Mouse (Mus musculus): ENCODE measurements around the gene Tfap2d. TPM values are rescaled to one million over a fixed set of nuclear protein-coding genes. Genes with fewer than 3 reads are reported as not detected.
A peak's percentile ranks its signal among the peaks of the same experiment; 100 is the strongest.

Gene Tfap2d
- not detected in 2 replicates for total RNA-seq (2017)

GRCm38 (mm10) chr1:19102631-19103030 is at the start of gene Tfap2d:
TSS of gene Tfap2d (plus strand) at chr1:19103022.
- ATAC-seq (replicated peaks; ENCODE audit: low read depth, poor library complexity, severe bottlenecking): no peak

GRCm38 (mm10) chr1:19056300-19056699 is 46.5 kb upstream of the Tfap2d start:
- ATAC-seq (replicated peaks; ENCODE audit: low read depth, poor library complexity, severe bottlenecking): no peak

GRCm38 (mm10) chr1:19056861-19057260 is 46.0 kb upstream of the Tfap2d start:
- no peak for ATAC-seq (replicated peaks; ENCODE audit: low read depth, poor library complexity, severe bottlenecking)

GRCm38 (mm10) chr1:19088078-19088477 is 14.7 kb upstream of the Tfap2d start:
- ATAC-seq (replicated peaks; ENCODE audit: low read depth, poor library complexity, severe bottlenecking): no peak

GRCm38 (mm10) chr1:19096921-19097320 is 5.9 kb upstream of the Tfap2d start:
- no peak for ATAC-seq (replicated peaks; ENCODE audit: low read depth, poor library complexity, severe bottlenecking)

GRCm38 (mm10) chr1:19103316-19103715 is 494 bp downstream of the Tfap2d start:
- no peak for ATAC-seq (replicated peaks; ENCODE audit: low read depth, poor library complexity, severe bottlenecking)

GRCm38 (mm10) chr1:19103776-19104142 is 937 bp downstream of the Tfap2d start:
- ATAC-seq (replicated peaks; ENCODE audit: low read depth, poor library complexity, severe bottlenecking): no peak

- no peak for ATAC-seq (replicated peaks; ENCODE audit: low read depth, poor library complexity, severe bottlenecking)
Observed at GRCm38 (mm10) chr1:19104143-19104857, 1.5 kb downstream of the Tfap2d start.

GRCm38 (mm10) chr1:19106401-19106800 is 3.6 kb downstream of the Tfap2d start:
- no peak for ATAC-seq (replicated peaks; ENCODE audit: low read depth, poor library complexity, severe bottlenecking)

- no peak for ATAC-seq (replicated peaks; ENCODE audit: low read depth, poor library complexity, severe bottlenecking)
Observed at GRCm38 (mm10) chr1:19106841-19107800, 4.3 kb downstream of the Tfap2d start.

- ATAC-seq (replicated peaks; ENCODE audit: low read depth, poor library complexity, severe bottlenecking): no peak
Observed at GRCm38 (mm10) chr1:19107801-19108200, 5.0 kb downstream of the Tfap2d start.

GRCm38 (mm10) chr1:19109711-19110110 is 6.9 kb downstream of the Tfap2d start:
- ATAC-seq (replicated peaks; ENCODE audit: low read depth, poor library complexity, severe bottlenecking): no peak

GRCm38 (mm10) chr1:19110211-19110610 is 7.4 kb downstream of the Tfap2d start:
- ATAC-seq (replicated peaks; ENCODE audit: low read depth, poor library complexity, severe bottlenecking): no peak

GRCm38 (mm10) chr1:19111020-19111419 is 8.2 kb downstream of the Tfap2d start:
- no peak for ATAC-seq (replicated peaks; ENCODE audit: low read depth, poor library complexity, severe bottlenecking)

GRCm38 (mm10) chr1:19178742-19179397 is 76.0 kb downstream of the Tfap2d start:
- peak; percentile 77 for ATAC-seq (replicated peaks; ENCODE audit: low read depth, poor library complexity, severe bottlenecking)

- ATAC-seq (replicated peaks; ENCODE audit: low read depth, poor library complexity, severe bottlenecking): no peak
Observed at GRCm38 (mm10) chr1:19205649-19206048, 102.8 kb downstream of the Tfap2d start.

- ATAC-seq (replicated peaks; ENCODE audit: low read depth, poor library complexity, severe bottlenecking): no peak
Observed at GRCm38 (mm10) chr1:19206194-19206593, 103.4 kb downstream of the Tfap2d start.

- ATAC-seq (replicated peaks; ENCODE audit: low read depth, poor library complexity, severe bottlenecking): no peak
Observed at GRCm38 (mm10) chr1:19207611-19208010, 104.8 kb downstream of the Tfap2d start.

GRCm38 (mm10) chr1:19208641-19209358 is 106.0 kb downstream of the Tfap2d start, which contains the start of gene Tfap2b:
TSS of gene Tfap2b (plus strand) at chr1:19208914.
- no peak for ATAC-seq (replicated peaks; ENCODE audit: low read depth, poor library complexity, severe bottlenecking)

GRCm38 (mm10) chr1:19209359-19209745 is 106.5 kb downstream of the Tfap2d start:
- no peak for ATAC-seq (replicated peaks; ENCODE audit: low read depth, poor library complexity, severe bottlenecking)
